Mouse (Mus musculus): ENCODE results near the gene Acot5.

The Acot5 gene

DNA sequence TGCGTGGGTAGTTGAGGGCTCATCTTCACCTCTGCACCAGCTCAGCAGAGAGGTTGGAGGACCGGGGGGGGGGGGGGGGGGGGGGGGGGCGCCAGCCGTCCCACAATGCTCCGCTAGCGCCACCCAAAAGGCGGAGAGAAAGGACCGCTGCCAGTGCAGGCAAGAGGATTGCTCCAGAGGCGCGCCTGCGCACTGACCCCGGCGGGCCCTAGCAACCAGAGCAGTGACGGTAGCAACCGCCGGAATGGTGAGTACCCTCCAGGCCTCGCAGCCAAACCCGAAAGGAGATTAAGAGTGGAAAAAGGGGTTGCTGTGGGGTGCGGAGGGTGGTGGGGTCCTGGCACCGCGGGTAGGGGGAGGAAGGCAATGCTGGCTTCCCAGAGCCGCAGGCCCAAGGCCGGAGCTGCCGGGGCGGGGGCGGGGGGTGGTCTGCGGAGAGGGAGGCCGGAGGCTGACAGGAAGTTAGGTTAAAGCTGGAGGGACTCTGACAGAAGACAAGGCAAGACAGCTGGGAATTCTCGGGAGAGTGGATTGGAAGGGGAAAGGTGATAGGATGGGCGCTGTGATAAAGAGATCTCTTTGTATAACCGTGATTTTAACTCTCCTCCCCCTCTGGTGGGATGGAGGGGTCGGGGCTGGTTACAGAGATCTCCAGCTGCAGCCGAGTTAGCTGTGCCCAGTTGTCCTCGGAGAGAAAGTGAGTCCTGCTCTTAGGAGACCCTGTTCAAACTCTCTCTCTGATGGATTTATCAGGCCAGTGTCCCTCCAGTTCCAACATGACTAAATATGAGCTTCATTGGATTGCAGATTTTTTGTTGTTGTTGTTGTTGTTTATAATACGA is 45.2 kb downstream of the Acot5 start, which contains the start of gene Dnal1:
Gene Dnal1 (plus strand): TSS at position 214 of the 842 bp plus-strand sequence.
- peak in 1 of 2 experiments; percentile 30 for DNase-seq (ENCODE audit: low read depth in 1 of 2, low spot score in 2 of 2)

GRCm38 (mm10) chr12:84119584-84119983 is 50.5 kb downstream of the Acot5 start:
- no peak for DNase-seq (ENCODE audit: low read depth in 1 of 2, low spot score in 2 of 2)

Measured in monocyte, adult 2 months (primary cell).